Mouse (Mus musculus): ENCODE results near the gene Vangl1. TPM values are rescaled to one million over a fixed set of nuclear protein-coding genes. Genes with fewer than 3 reads are reported as not detected.

The Vangl1 gene
- polyA plus RNA-seq (2012; rRNA removed) (62.8 and 74.2 TPM in 2 replicates), polyA plus RNA-seq (2014; fragmentation: Nextera tagmentation; extraction: Ambion mirVana) (62.0 and 62.2 TPM in 2 replicates)

GRCm38 (mm10) chr3:102203781-102204721 is at the start of gene Vangl1:
TSS of gene Vangl1 (minus strand) at chr3:102204693.
- peak within 1 kb of the TSS; percentile 47 to 55 for H3K4me3 ChIP-seq (ENCODE audit: insufficient read depth in 1 of 2, low read depth in 2 of 2, low read length in 2 of 2)
- no peaks in the 10 kb centered on the region for H3K9me3 ChIP-seq (ENCODE audit: control insufficient read depth, low read length)
- under 1% methylated on average over 93 of the region's 95 CpGs for WGBS (ENCODE audit: insufficient replicate concordance)
- H3K4me1 ChIP-seq (replicated peaks; ENCODE audit: control insufficient read depth in 2 of 2, insufficient read depth in 2 of 2, low read length in 1 of 2) = no peaks in the 10 kb centered on the region
- no peaks in the 10 kb centered on the region for H3K36me3 ChIP-seq (replicated peaks; ENCODE audit: control insufficient read depth, insufficient read depth, low read depth)
- TF ChIP-seq CTCF (IDR thresholded peaks at IDR 0.05; ENCODE audit: low read depth) = no peak
- TF ChIP-seq EP300 (IDR thresholded peaks at IDR 0.05; ENCODE audit: low read depth) = no peak
- ATAC-seq (ENCODE audit: insufficient read depth) = peak; percentile 75
- peak within 1 kb of the TSS; percentile 75 for H3K4me2 ChIP-seq (ENCODE audit: low read depth)
- H3K27ac ChIP-seq = no peak within 1 kb of the TSS
- peak within 1 kb of the TSS; percentile 38 for H3K9ac ChIP-seq (replicated peaks)
- peak in 1 of 3 experiments; percentile 4 for DNase-seq (ENCODE audit: low read depth in 3 of 3, low spot score in 3 of 3)
- peaks cover 52% of the 10 kb centered on the region for H3K27me3 ChIP-seq (ENCODE audit: control insufficient read depth, insufficient read depth, low read length)

- Histone ChIP-seq H3K27ac (no peak overlapping the region), H3K36me3 (replicated peaks; ENCODE audit: control insufficient read depth, insufficient read depth, low read depth) (no peaks in the 10 kb centered on the region), H3K9me3 (ENCODE audit: control insufficient read depth, low read length) (no peaks in the 10 kb centered on the region), H3K4me3 (ENCODE audit: insufficient read depth in 1 of 2, low read depth in 2 of 2, low read length in 2 of 2) (no peak overlapping the region), H3K27me3 (ENCODE audit: control insufficient read depth, insufficient read depth, low read length) (no peaks in the 10 kb centered on the region), H3K9ac (replicated peaks) (no peak overlapping the region), H3K4me1 (replicated peaks; ENCODE audit: control insufficient read depth in 2 of 2, insufficient read depth in 2 of 2, low read length in 1 of 2) (no peaks in the 10 kb centered on the region), H3K4me2 (ENCODE audit: low read depth) (no peak overlapping the region)
- no peak for ATAC-seq (ENCODE audit: insufficient read depth)
- DNase-seq (ENCODE audit: low read depth in 3 of 3, low spot score in 3 of 3) = no peak
- 46% methylated on average over 4 of the region's 4 CpGs for WGBS (ENCODE audit: insufficient replicate concordance)
- TF ChIP-seq EP300 (IDR thresholded peaks at IDR 0.05; ENCODE audit: low read depth) (no peak), CTCF (IDR thresholded peaks at IDR 0.05; ENCODE audit: low read depth) (no peak)
Measured at GRCm38 (mm10) chr3:102253554-102253953, 49.1 kb upstream of the Vangl1 start.

GRCm38 (mm10) chr3:102252927-102253326 is 48.4 kb upstream of the Vangl1 start:
- Histone ChIP-seq H3K9me3 (ENCODE audit: control insufficient read depth, low read length) (no peaks in the 10 kb centered on the region), H3K4me1 (replicated peaks; ENCODE audit: control insufficient read depth in 2 of 2, insufficient read depth in 2 of 2, low read length in 1 of 2) (no peaks in the 10 kb centered on the region), H3K27me3 (ENCODE audit: control insufficient read depth, insufficient read depth, low read length) (no peaks in the 10 kb centered on the region), H3K36me3 (replicated peaks; ENCODE audit: control insufficient read depth, insufficient read depth, low read depth) (no peaks in the 10 kb centered on the region), H3K27ac (no peak overlapping the region), H3K4me3 (ENCODE audit: insufficient read depth in 1 of 2, low read depth in 2 of 2, low read length in 2 of 2) (no peak overlapping the region), H3K9ac (replicated peaks) (no peak overlapping the region), H3K4me2 (ENCODE audit: low read depth) (no peak overlapping the region)
- TF ChIP-seq EP300 (IDR thresholded peaks at IDR 0.05; ENCODE audit: low read depth) (no peak), CTCF (IDR thresholded peaks at IDR 0.05; ENCODE audit: low read depth) (no peak)
- DNase-seq (ENCODE audit: low read depth in 3 of 3, low spot score in 3 of 3) (no peak), ATAC-seq (ENCODE audit: insufficient read depth) (no peak)
- 69% methylated on average over 3 of the region's 3 CpGs for WGBS (ENCODE audit: insufficient replicate concordance)

GRCm38 (mm10) chr3:102250873-102251272 is 46.4 kb upstream of the Vangl1 start:
- Histone ChIP-seq H3K9me3 (ENCODE audit: control insufficient read depth, low read length) (no peaks in the 10 kb centered on the region), H3K4me1 (replicated peaks; ENCODE audit: control insufficient read depth in 2 of 2, insufficient read depth in 2 of 2, low read length in 1 of 2) (no peaks in the 10 kb centered on the region), H3K9ac (replicated peaks) (no peak overlapping the region), H3K4me2 (ENCODE audit: low read depth) (no peak overlapping the region), H3K36me3 (replicated peaks; ENCODE audit: control insufficient read depth, insufficient read depth, low read depth) (no peaks in the 10 kb centered on the region), H3K4me3 (ENCODE audit: insufficient read depth in 1 of 2, low read depth in 2 of 2, low read length in 2 of 2) (no peak overlapping the region), H3K27me3 (ENCODE audit: control insufficient read depth, insufficient read depth, low read length) (no peaks in the 10 kb centered on the region), H3K27ac (no peak overlapping the region)
- TF ChIP-seq CTCF (IDR thresholded peaks at IDR 0.05; ENCODE audit: low read depth) = no peak
- no peak for TF ChIP-seq EP300 (IDR thresholded peaks at IDR 0.05; ENCODE audit: low read depth)
- DNase-seq (ENCODE audit: low read depth in 3 of 3, low spot score in 3 of 3) (no peak), ATAC-seq (ENCODE audit: insufficient read depth) (no peak)
- WGBS (ENCODE audit: insufficient replicate concordance) = 59% methylated on average over 3 of the region's 3 CpGs

- Histone ChIP-seq H3K27me3 (ENCODE audit: control insufficient read depth, insufficient read depth, low read length) (no peaks in the 10 kb centered on the region), H3K4me3 (ENCODE audit: insufficient read depth in 1 of 2, low read depth in 2 of 2, low read length in 2 of 2) (no peak overlapping the region), H3K9me3 (ENCODE audit: control insufficient read depth, low read length) (no peaks in the 10 kb centered on the region), H3K4me2 (ENCODE audit: low read depth) (no peak overlapping the region), H3K27ac (no peak overlapping the region), H3K36me3 (replicated peaks; ENCODE audit: control insufficient read depth, insufficient read depth, low read depth) (no peaks in the 10 kb centered on the region), H3K9ac (replicated peaks) (no peak overlapping the region), H3K4me1 (replicated peaks; ENCODE audit: control insufficient read depth in 2 of 2, insufficient read depth in 2 of 2, low read length in 1 of 2) (no peaks in the 10 kb centered on the region)
- DNase-seq (ENCODE audit: low read depth in 3 of 3, low spot score in 3 of 3) (no peak), ATAC-seq (ENCODE audit: insufficient read depth) (no peak)
- 45% methylated on average over 9 of the region's 9 CpGs for WGBS (ENCODE audit: insufficient replicate concordance)
- TF ChIP-seq EP300 (IDR thresholded peaks at IDR 0.05; ENCODE audit: low read depth) = no peak
- TF ChIP-seq CTCF (IDR thresholded peaks at IDR 0.05; ENCODE audit: low read depth) = peak; percentile 64
Measured at GRCm38 (mm10) chr3:102249401-102249991, 45.0 kb upstream of the Vangl1 start.

All from liver, embryonic 14.5 days (tissue).